Mouse (Mus musculus): ENCODE results near the gene Tbc1d22a. TPM values are rescaled to one million over a fixed set of nuclear protein-coding genes. Genes with fewer than 3 reads are reported as not detected.

The Tbc1d22a gene
- total RNA-seq, 1 experiment from 2014 or later, result 28.3 TPM

GRCm38 (mm10) chr15:86411532-86412080 is 197.3 kb downstream of the Tbc1d22a start:
- ATAC-seq (replicated peaks; ENCODE audit: insufficient number of reproducible peaks, low FRiP score, low TSS enrichment, poor library complexity, severe bottlenecking), result no peak

- no peak for ATAC-seq (replicated peaks; ENCODE audit: insufficient number of reproducible peaks, low FRiP score, low TSS enrichment, poor library complexity, severe bottlenecking)
Measured at GRCm38 (mm10) chr15:86415951-86416350, 201.7 kb downstream of the Tbc1d22a start.

- no peak for ATAC-seq (replicated peaks; ENCODE audit: insufficient number of reproducible peaks, low FRiP score, low TSS enrichment, poor library complexity, severe bottlenecking)
Measured at GRCm38 (mm10) chr15:86418436-86418835, 204.2 kb downstream of the Tbc1d22a start.

GRCm38 (mm10) chr15:86419620-86420019 is 205.4 kb downstream of the Tbc1d22a start:
- no peak for ATAC-seq (replicated peaks; ENCODE audit: insufficient number of reproducible peaks, low FRiP score, low TSS enrichment, poor library complexity, severe bottlenecking)

- ATAC-seq (replicated peaks; ENCODE audit: insufficient number of reproducible peaks, low FRiP score, low TSS enrichment, poor library complexity, severe bottlenecking), result no peak
Measured at GRCm38 (mm10) chr15:86422858-86423257, 208.6 kb downstream of the Tbc1d22a start.

- no peak for ATAC-seq (replicated peaks; ENCODE audit: insufficient number of reproducible peaks, low FRiP score, low TSS enrichment, poor library complexity, severe bottlenecking)
Measured at GRCm38 (mm10) chr15:86423884-86424283, 209.6 kb downstream of the Tbc1d22a start.

- no peak for ATAC-seq (replicated peaks; ENCODE audit: insufficient number of reproducible peaks, low FRiP score, low TSS enrichment, poor library complexity, severe bottlenecking)
Measured at GRCm38 (mm10) chr15:86424971-86425370, 210.7 kb downstream of the Tbc1d22a start.

- ATAC-seq (replicated peaks; ENCODE audit: insufficient number of reproducible peaks, low FRiP score, low TSS enrichment, poor library complexity, severe bottlenecking), result no peak
Measured at GRCm38 (mm10) chr15:86426364-86427000, 212.2 kb downstream of the Tbc1d22a start.

GRCm38 (mm10) chr15:86427439-86427838 is 213.2 kb downstream of the Tbc1d22a start:
- ATAC-seq (replicated peaks; ENCODE audit: insufficient number of reproducible peaks, low FRiP score, low TSS enrichment, poor library complexity, severe bottlenecking), result no peak

- no peak for ATAC-seq (replicated peaks; ENCODE audit: insufficient number of reproducible peaks, low FRiP score, low TSS enrichment, poor library complexity, severe bottlenecking)
Measured at GRCm38 (mm10) chr15:86428496-86428895, 214.2 kb downstream of the Tbc1d22a start.

GRCm38 (mm10) chr15:86429766-86430335 is 215.6 kb downstream of the Tbc1d22a start:
- no peak for ATAC-seq (replicated peaks; ENCODE audit: insufficient number of reproducible peaks, low FRiP score, low TSS enrichment, poor library complexity, severe bottlenecking)

GRCm38 (mm10) chr15:86431539-86432080 is 217.4 kb downstream of the Tbc1d22a start:
- ATAC-seq (replicated peaks; ENCODE audit: insufficient number of reproducible peaks, low FRiP score, low TSS enrichment, poor library complexity, severe bottlenecking), result no peak

GRCm38 (mm10) chr15:86432791-86433190 is 218.5 kb downstream of the Tbc1d22a start:
- ATAC-seq (replicated peaks; ENCODE audit: insufficient number of reproducible peaks, low FRiP score, low TSS enrichment, poor library complexity, severe bottlenecking), result no peak

GRCm38 (mm10) chr15:86433378-86433777 is 219.1 kb downstream of the Tbc1d22a start:
- no peak for ATAC-seq (replicated peaks; ENCODE audit: insufficient number of reproducible peaks, low FRiP score, low TSS enrichment, poor library complexity, severe bottlenecking)

GRCm38 (mm10) chr15:86434241-86434640 is 220.0 kb downstream of the Tbc1d22a start:
- no peak for ATAC-seq (replicated peaks; ENCODE audit: insufficient number of reproducible peaks, low FRiP score, low TSS enrichment, poor library complexity, severe bottlenecking)

GRCm38 (mm10) chr15:86437346-86437745 is 223.1 kb downstream of the Tbc1d22a start:
- no peak for ATAC-seq (replicated peaks; ENCODE audit: insufficient number of reproducible peaks, low FRiP score, low TSS enrichment, poor library complexity, severe bottlenecking)

GRCm38 (mm10) chr15:86439015-86439796 is 224.9 kb downstream of the Tbc1d22a start:
- ATAC-seq (replicated peaks; ENCODE audit: insufficient number of reproducible peaks, low FRiP score, low TSS enrichment, poor library complexity, severe bottlenecking), result no peak

GRCm38 (mm10) chr15:86444271-86444670 is 230.0 kb downstream of the Tbc1d22a start:
- ATAC-seq (replicated peaks; ENCODE audit: insufficient number of reproducible peaks, low FRiP score, low TSS enrichment, poor library complexity, severe bottlenecking), result no peak

- no peak for ATAC-seq (replicated peaks; ENCODE audit: insufficient number of reproducible peaks, low FRiP score, low TSS enrichment, poor library complexity, severe bottlenecking)
Measured at GRCm38 (mm10) chr15:86446064-86446463, 231.8 kb downstream of the Tbc1d22a start.

Measured in monocyte, adult 5-6 weeks (primary cell).